Mouse (Mus musculus): ENCODE data around the gene Pdhb.

DNA sequence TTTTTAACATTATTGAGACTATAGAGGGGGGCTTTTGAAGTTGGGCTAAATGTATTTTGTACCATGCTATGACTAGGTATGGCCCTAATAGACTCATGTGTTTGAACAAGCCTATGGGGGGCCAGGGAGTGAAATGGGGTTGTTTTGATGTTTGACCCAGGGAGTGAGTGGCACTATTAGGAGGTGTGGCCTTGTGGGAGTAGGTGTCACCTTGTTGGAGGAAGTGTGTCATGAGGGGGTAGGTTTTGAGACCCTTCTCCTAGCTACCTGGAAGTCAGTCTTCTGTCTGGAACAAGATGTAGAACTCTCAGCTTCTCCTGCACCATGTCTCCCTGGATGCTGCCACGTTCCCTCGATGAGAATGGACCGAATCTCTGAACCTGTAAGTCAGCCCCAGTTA is 17.7 kb upstream of the Pdhb start:
- TF ChIP-seq POLR2A (IDR thresholded peaks at IDR 0.05; ENCODE audit: extremely low read depth, insufficient read depth, low read length): no peak
- no peak for TF ChIP-seq CTCF (IDR thresholded peaks at IDR 0.05; ENCODE audit: extremely low read depth, insufficient read depth, low read length)
